Mouse (Mus musculus): ENCODE measurements around the gene Pamr1. TPM values are rescaled to one million over a fixed set of nuclear protein-coding genes. Genes with fewer than 3 reads are reported as not detected.

The Pamr1 gene
- polyA plus RNA-seq, 1 experiment from 2014 or later, result 35.2 TPM

- Histone ChIP-seq H3K4me2 (ENCODE audit: low read depth, low read length) (no peak overlapping the region), H3K36me3 (ENCODE audit: control insufficient read depth, insufficient read depth, low read length) (no peaks in the 10 kb centered on the region), H3K27ac (ENCODE audit: low read length) (no peak overlapping the region), H3K4me3 (replicated peaks; ENCODE audit: low read length) (no peak overlapping the region), H3K9ac (ENCODE audit: low read length) (no peak overlapping the region), H3K4me1 (ENCODE audit: control insufficient read depth, insufficient read depth, low read length) (no peaks in the 10 kb centered on the region), H3K9me3 (replicated peaks; ENCODE audit: control insufficient read depth, low read length) (no peaks in the 10 kb centered on the region), H3K27me3 (ENCODE audit: control insufficient read depth, insufficient read depth, low read length) (no peaks in the 10 kb centered on the region)
- ATAC-seq (ENCODE audit: insufficient read depth, low FRiP score), result no peak
- WGBS, result 70% methylated on average over 1 of the region's 1 CpGs
Observed at GRCm38 (mm10) chr2:102594535-102594934, 44.7 kb downstream of the Pamr1 start.

DNA sequence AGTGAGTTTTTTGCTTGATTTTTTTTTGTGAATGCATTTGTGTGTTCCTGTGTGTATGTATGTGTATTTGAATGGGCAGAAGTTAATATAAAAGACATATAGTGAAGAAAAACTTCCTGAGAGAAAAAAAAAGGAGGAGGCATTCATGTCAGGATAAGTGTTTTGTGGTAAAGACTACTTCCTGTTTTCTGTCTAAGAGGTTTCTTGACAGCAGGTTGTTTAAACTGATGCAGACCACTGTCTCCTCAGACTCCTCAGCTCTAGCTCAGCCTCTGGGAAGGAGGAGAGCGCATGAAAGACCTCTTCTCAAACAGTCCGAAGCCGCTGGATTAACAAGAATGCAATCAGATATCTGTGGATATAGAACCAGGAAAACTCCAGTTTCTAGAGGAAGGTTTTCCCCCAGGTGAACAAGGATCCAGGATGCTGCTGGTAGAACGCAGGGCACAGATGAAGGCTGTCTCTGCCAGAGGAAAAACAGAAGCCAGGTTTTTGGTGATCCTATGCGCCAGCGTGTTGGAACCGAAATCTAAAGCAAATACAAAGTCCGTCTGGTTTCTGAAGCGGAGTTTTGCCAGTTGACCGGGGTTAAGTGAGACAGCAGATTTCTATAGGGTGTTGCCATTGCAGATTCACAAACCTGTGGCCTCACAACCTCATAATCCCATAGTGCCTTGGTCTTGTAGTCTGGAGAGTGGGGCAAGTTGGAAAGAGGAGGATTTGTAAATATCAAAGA is 45.8 kb downstream of the Pamr1 start:
- H3K27me3 ChIP-seq (ENCODE audit: control insufficient read depth, insufficient read depth, low read length), result no peaks in the 10 kb centered on the region
- no peak overlapping the region for H3K4me2 ChIP-seq (ENCODE audit: low read depth, low read length)
- no peaks in the 10 kb centered on the region for H3K4me1 ChIP-seq (ENCODE audit: control insufficient read depth, insufficient read depth, low read length)
- ATAC-seq (ENCODE audit: insufficient read depth, low FRiP score), result no peak
- H3K4me3 ChIP-seq (replicated peaks; ENCODE audit: low read length), result no peak overlapping the region
- WGBS, result 82% methylated on average over 10 of the region's 10 CpGs
- H3K36me3 ChIP-seq (ENCODE audit: control insufficient read depth, insufficient read depth, low read length), result no peaks in the 10 kb centered on the region
- H3K9ac ChIP-seq (ENCODE audit: low read length), result no peak overlapping the region
- no peak overlapping the region for H3K27ac ChIP-seq (ENCODE audit: low read length)
- no peaks in the 10 kb centered on the region for H3K9me3 ChIP-seq (replicated peaks; ENCODE audit: control insufficient read depth, low read length)

DNA sequence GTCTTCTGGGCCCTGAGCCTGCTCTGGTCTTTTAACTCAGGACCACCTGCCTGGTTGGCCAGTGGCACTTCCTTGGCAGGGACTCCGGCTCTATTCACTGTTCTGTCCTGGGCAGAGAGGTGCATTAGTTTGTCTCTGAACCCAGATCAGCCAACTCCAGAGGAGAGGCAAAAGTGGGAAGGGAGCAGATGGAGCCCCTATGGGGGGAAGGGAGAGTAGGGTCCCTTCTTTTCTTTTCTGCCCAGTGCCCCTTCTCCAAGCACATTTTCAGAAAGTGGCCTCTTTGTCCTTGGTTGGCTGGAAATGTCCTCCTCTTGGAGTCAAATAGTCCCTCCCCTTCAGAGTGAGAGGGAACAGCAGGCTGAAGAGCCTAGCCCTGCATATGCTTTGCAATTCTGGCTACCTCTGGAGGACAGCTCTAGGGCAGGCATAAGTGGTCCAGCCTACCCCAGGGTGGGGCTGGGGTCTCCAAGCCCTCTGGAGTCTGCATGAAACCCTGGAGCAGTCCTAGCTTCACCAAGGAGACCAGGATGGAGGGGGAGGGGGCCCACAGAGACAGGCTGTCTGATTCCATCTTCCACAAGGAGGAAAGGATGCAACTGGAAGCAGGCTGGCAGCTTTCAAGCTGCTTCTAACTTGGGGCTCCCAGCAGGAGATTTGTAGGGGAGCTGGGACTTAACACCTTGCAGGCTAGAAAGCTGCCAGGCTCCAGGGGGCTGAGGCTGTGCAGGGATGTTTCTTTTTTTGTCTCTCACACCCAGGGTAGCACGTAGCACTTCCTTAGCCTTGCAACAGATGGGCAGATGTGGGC is 49.3 kb downstream of the Pamr1 start:
- ATAC-seq (ENCODE audit: insufficient read depth, low FRiP score), result no peak
- Histone ChIP-seq H3K27me3 (ENCODE audit: control insufficient read depth, insufficient read depth, low read length) (no peaks in the 10 kb centered on the region), H3K9me3 (replicated peaks; ENCODE audit: control insufficient read depth, low read length) (no peaks in the 10 kb centered on the region), H3K4me1 (ENCODE audit: control insufficient read depth, insufficient read depth, low read length) (no peaks in the 10 kb centered on the region), H3K9ac (ENCODE audit: low read length) (no peak overlapping the region), H3K4me2 (ENCODE audit: low read depth, low read length) (no peak overlapping the region), H3K36me3 (ENCODE audit: control insufficient read depth, insufficient read depth, low read length) (no peaks in the 10 kb centered on the region), H3K27ac (ENCODE audit: low read length) (no peak overlapping the region), H3K4me3 (replicated peaks; ENCODE audit: low read length) (no peak overlapping the region)
- 52% methylated on average over 2 of the region's 2 CpGs for WGBS

- 87% methylated on average over 4 of the region's 4 CpGs for WGBS
Observed at GRCm38 (mm10) chr2:102600516-102600915, 50.7 kb downstream of the Pamr1 start.

DNA sequence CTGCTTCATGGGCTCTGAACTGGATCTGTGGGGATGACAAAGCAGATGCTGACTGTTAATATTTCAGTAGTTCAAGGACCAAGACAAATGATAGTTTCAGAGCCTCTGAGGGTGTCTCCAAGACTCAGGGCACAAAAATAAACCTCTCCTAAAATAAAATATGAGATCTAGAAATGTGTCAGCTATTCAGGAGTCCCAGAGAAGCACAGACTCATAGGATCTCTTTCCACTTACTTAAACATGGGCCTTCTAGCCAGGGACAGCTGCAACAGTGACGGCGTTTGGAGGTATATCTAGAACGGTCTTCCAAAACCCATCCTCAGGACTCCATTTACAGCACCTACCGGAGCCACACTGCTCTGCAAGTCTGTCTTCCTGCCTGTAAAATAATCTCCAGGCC is 60.7 kb downstream of the Pamr1 start:
- Histone ChIP-seq H3K4me1 (ENCODE audit: control insufficient read depth, insufficient read depth, low read length) (no peaks in the 10 kb centered on the region), H3K36me3 (ENCODE audit: control insufficient read depth, insufficient read depth, low read length) (no peaks in the 10 kb centered on the region), H3K27ac (ENCODE audit: low read length) (no peak overlapping the region), H3K4me3 (replicated peaks; ENCODE audit: low read length) (no peak overlapping the region), H3K4me2 (ENCODE audit: low read depth, low read length) (no peak overlapping the region), H3K27me3 (ENCODE audit: control insufficient read depth, insufficient read depth, low read length) (no peaks in the 10 kb centered on the region), H3K9me3 (replicated peaks; ENCODE audit: control insufficient read depth, low read length) (no peaks in the 10 kb centered on the region), H3K9ac (ENCODE audit: low read length) (no peak overlapping the region)
- no peak for ATAC-seq (ENCODE audit: insufficient read depth, low FRiP score)
- 96% methylated on average over 4 of the region's 4 CpGs for WGBS

More at GRCm38 (mm10) chr2:102600516-102600915, 50.7 kb downstream of the Pamr1 start:
- H3K9me3 ChIP-seq (replicated peaks; ENCODE audit: control insufficient read depth, low read length), result no peaks in the 10 kb centered on the region
- no peak overlapping the region for H3K27ac ChIP-seq (ENCODE audit: low read length)
- H3K4me1 ChIP-seq (ENCODE audit: control insufficient read depth, insufficient read depth, low read length), result no peaks in the 10 kb centered on the region
- H3K4me3 ChIP-seq (replicated peaks; ENCODE audit: low read length), result no peak overlapping the region
- no peak overlapping the region for H3K9ac ChIP-seq (ENCODE audit: low read length)
- no peak overlapping the region for H3K4me2 ChIP-seq (ENCODE audit: low read depth, low read length)
- H3K36me3 ChIP-seq (ENCODE audit: control insufficient read depth, insufficient read depth, low read length), result no peaks in the 10 kb centered on the region
- no peak for ATAC-seq (ENCODE audit: insufficient read depth, low FRiP score)
- H3K27me3 ChIP-seq (ENCODE audit: control insufficient read depth, insufficient read depth, low read length), result no peaks in the 10 kb centered on the region

DNA sequence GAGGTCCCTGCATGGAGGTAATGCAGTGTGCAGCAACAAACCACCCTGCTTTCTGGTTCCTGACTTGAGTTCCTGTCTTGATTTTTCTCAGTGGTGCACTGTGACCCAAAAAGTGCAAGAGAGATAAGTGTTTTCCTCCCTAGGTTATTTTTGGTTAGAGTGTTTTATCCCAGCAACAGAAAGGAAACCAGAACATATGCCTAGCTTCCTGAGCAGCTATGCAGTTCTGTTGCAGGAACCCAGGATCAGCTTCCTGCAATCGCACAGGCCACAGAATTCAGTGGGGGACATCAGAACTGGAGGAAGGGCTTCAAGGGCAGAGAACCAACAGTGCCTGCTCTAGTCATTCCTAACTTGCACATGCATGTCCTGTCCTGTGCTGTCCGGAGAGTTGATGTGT is 66.8 kb downstream of the Pamr1 start:
- no peak overlapping the region for H3K4me2 ChIP-seq (ENCODE audit: low read depth, low read length)
- 63% methylated on average over 2 of the region's 2 CpGs for WGBS
- H3K4me3 ChIP-seq (replicated peaks; ENCODE audit: low read length), result no peak overlapping the region
- H3K9me3 ChIP-seq (replicated peaks; ENCODE audit: control insufficient read depth, low read length), result no peaks in the 10 kb centered on the region
- H3K27me3 ChIP-seq (ENCODE audit: control insufficient read depth, insufficient read depth, low read length), result no peaks in the 10 kb centered on the region
- H3K27ac ChIP-seq (ENCODE audit: low read length), result no peak overlapping the region
- ATAC-seq (ENCODE audit: insufficient read depth, low FRiP score), result no peak
- no peaks in the 10 kb centered on the region for H3K4me1 ChIP-seq (ENCODE audit: control insufficient read depth, insufficient read depth, low read length)
- no peak overlapping the region for H3K9ac ChIP-seq (ENCODE audit: low read length)
- no peaks in the 10 kb centered on the region for H3K36me3 ChIP-seq (ENCODE audit: control insufficient read depth, insufficient read depth, low read length)

DNA sequence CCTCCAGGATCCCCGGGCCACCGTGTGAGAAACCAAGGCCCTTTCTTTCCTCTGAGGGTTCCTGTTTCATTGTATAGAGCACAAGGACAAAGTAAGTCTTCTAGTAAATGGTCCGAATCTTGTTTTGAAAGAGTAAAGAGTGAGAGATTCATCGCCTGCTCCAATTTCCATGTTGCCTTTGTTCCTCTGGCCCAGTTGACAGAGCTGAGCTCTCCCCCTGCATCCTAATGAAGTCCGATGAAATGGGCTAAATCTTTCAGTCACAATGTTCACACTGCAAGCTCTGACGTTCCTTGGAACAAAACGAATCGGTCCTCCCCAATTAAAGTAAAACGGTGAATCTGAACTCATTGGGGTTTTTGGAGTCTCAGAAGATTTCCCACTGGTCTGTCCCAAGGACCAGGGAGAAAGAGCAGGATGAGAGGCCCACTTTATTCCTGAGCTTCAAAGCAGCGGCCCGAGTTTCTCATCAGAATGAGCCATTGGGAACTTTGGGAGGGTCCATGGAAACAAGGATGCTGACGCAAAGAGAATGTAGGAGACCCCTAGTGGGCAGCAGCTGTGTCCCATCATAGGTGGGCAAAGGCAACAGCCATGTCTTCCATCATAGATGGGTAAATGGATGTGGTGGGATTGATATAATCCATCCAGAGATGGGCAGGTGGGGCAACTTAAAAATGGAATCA is 71.1 kb downstream of the Pamr1 start:
- H3K36me3 ChIP-seq (ENCODE audit: control insufficient read depth, insufficient read depth, low read length), result no peaks in the 10 kb centered on the region
- H3K9ac ChIP-seq (ENCODE audit: low read length), result no peak overlapping the region
- H3K27ac ChIP-seq (ENCODE audit: low read length), result no peak overlapping the region
- no peaks in the 10 kb centered on the region for H3K9me3 ChIP-seq (replicated peaks; ENCODE audit: control insufficient read depth, low read length)
- H3K4me1 ChIP-seq (ENCODE audit: control insufficient read depth, insufficient read depth, low read length), result no peaks in the 10 kb centered on the region
- no peaks in the 10 kb centered on the region for H3K27me3 ChIP-seq (ENCODE audit: control insufficient read depth, insufficient read depth, low read length)
- no peak for ATAC-seq (ENCODE audit: insufficient read depth, low FRiP score)
- no peak overlapping the region for H3K4me3 ChIP-seq (replicated peaks; ENCODE audit: low read length)
- no peak overlapping the region for H3K4me2 ChIP-seq (ENCODE audit: low read depth, low read length)
- WGBS, result 84% methylated on average over 12 of the region's 12 CpGs

GRCm38 (mm10) chr2:102622176-102622575 is 72.4 kb downstream of the Pamr1 start:
- H3K4me1 ChIP-seq (ENCODE audit: control insufficient read depth, insufficient read depth, low read length), result no peaks in the 10 kb centered on the region
- no peak overlapping the region for H3K9ac ChIP-seq (ENCODE audit: low read length)
- WGBS, result 82% methylated on average over 5 of the region's 5 CpGs
- no peaks in the 10 kb centered on the region for H3K9me3 ChIP-seq (replicated peaks; ENCODE audit: control insufficient read depth, low read length)
- H3K4me2 ChIP-seq (ENCODE audit: low read depth, low read length), result no peak overlapping the region
- H3K27me3 ChIP-seq (ENCODE audit: control insufficient read depth, insufficient read depth, low read length), result no peaks in the 10 kb centered on the region
- H3K27ac ChIP-seq (ENCODE audit: low read length), result no peak overlapping the region
- no peak for ATAC-seq (ENCODE audit: insufficient read depth, low FRiP score)
- H3K36me3 ChIP-seq (ENCODE audit: control insufficient read depth, insufficient read depth, low read length), result no peaks in the 10 kb centered on the region
- H3K4me3 ChIP-seq (replicated peaks; ENCODE audit: low read length), result no peak overlapping the region

- Histone ChIP-seq H3K27me3 (ENCODE audit: control insufficient read depth, insufficient read depth, low read length) (no peaks in the 10 kb centered on the region), H3K9me3 (replicated peaks; ENCODE audit: control insufficient read depth, low read length) (no peaks in the 10 kb centered on the region), H3K36me3 (ENCODE audit: control insufficient read depth, insufficient read depth, low read length) (no peaks in the 10 kb centered on the region), H3K4me1 (ENCODE audit: control insufficient read depth, insufficient read depth, low read length) (no peaks in the 10 kb centered on the region), H3K27ac (ENCODE audit: low read length) (no peak overlapping the region), H3K4me2 (ENCODE audit: low read depth, low read length) (no peak overlapping the region), H3K4me3 (replicated peaks; ENCODE audit: low read length) (no peak overlapping the region), H3K9ac (ENCODE audit: low read length) (no peak overlapping the region)
- no peak for ATAC-seq (ENCODE audit: insufficient read depth, low FRiP score)
Observed at GRCm38 (mm10) chr2:102622943-102623342, 73.1 kb downstream of the Pamr1 start.

Data from stomach, embryonic 16.5 days (tissue).